Mouse (Mus musculus) liver, postnatal 0 days (tissue): ENCODE measurements around the gene Rpl38.

ENCODE experiments used
- CTCF ChIP-seq: sonication (generic); IDR thresholded peaks from 2 replicates; pipeline ENCODE4 v1.5.1; 2016; ENCODE audit warnings: antibody characterized with exemption, low read depth
- EP300 ChIP-seq: IDR thresholded peaks from 2 replicates; pipeline ENCODE4 v1.6.1; 2016; ENCODE audit warnings: antibody characterized with exemption, low read depth, mild to moderate bottlenecking

GRCm38 (mm10) chr11:114676896-114677530 lies 8.7 kb downstream of the Rpl38 start:
- no peak for TF ChIP-seq CTCF
- TF ChIP-seq EP300 = no peak
